In genomic region chr5:105443057-105443815, GRCm38 (mm10) we compare ENCODE assay signal across 8 mouse cellular contexts. TPM values are rescaled to one million over a fixed set of nuclear protein-coding genes. Genes with fewer than 3 reads are reported as not detected.
DNase-seq lines count a peak whose midpoint lies in the region; ATAC-seq and TF ChIP-seq lines count a peak whose summit lies in the region.

No protein-coding gene starts in this region.

- DNase-seq in kidney, adult 2 months: peak; percentile 41
- no peak for DNase-seq in kidney, adult 18-20 months
- peak; percentile 65 to 69 for DNase-seq in spleen, postnatal 36 days (ENCODE audit: low spot score in 2 of 2)
- DNase-seq in right cerebral cortex, adult 2 months (ENCODE audit: low spot score in 2 of 2): no peak
- DNase-seq in adrenal gland, adult 2 months: no peak
- no peak for DNase-seq in right cerebral cortex, postnatal 4 days

- no peaks in the 10 kb centered on the region for H3K9me3 ChIP-seq in heart, embryonic 13.5 days
- no peaks in the 10 kb centered on the region for H3K9me3 ChIP-seq in liver, embryonic 16.5 days (replicated peaks; ENCODE audit: control insufficient read depth, low read length)

- no peak for TF ChIP-seq POLR2A in kidney, adult 2 months (IDR thresholded peaks at IDR 0.05; ENCODE audit: low read depth, low read length)

- H3K27ac ChIP-seq in kidney, adult 2 months (ENCODE audit: insufficient read depth, low read depth, low read length): no peak overlapping the region
- H3K27ac ChIP-seq in heart, embryonic 13.5 days (replicated peaks): peak overlapping the region; percentile 67
- peak overlapping the region; percentile 11; the same call in 1 of the 2 replicates for H3K27ac ChIP-seq in liver, embryonic 16.5 days (ENCODE audit: low read length)

- no peaks in the 10 kb centered on the region for H3K27me3 ChIP-seq in kidney, adult 2 months (replicated peaks; ENCODE audit: control insufficient read depth, insufficient read depth, low read length)
- H3K27me3 ChIP-seq in heart, embryonic 13.5 days (replicated peaks): no peaks in the 10 kb centered on the region
- no peaks in the 10 kb centered on the region for H3K27me3 ChIP-seq in liver, embryonic 16.5 days (ENCODE audit: control insufficient read depth, insufficient read depth, low read depth, low read length)

- WGBS in kidney, adult 2 months: 47% methylated on average over 11 of the region's 11 CpGs
- 52% methylated on average over 11 of the region's 11 CpGs for WGBS in heart, embryonic 13.5 days
- 21% methylated on average over 11 of the region's 11 CpGs for WGBS in liver, embryonic 16.5 days (ENCODE audit: insufficient replicate concordance)

- TF ChIP-seq CTCF in kidney, adult 2 months (conservative IDR thresholded peaks at IDR 0.05; ENCODE audit: insufficient read depth, insufficient read length, low read depth, low read length): no peak

- H3K4me1 ChIP-seq in kidney, adult 2 months (ENCODE audit: control insufficient read depth, insufficient read depth, low read length): no peaks in the 10 kb centered on the region
- peaks cover 20% of the 10 kb centered on the region for H3K4me1 ChIP-seq in heart, embryonic 13.5 days
- peaks cover 4% of the 10 kb centered on the region for H3K4me1 ChIP-seq in liver, embryonic 16.5 days (ENCODE audit: control insufficient read depth, low read depth, low read length)

- no peak overlapping the region for H3K4me2 ChIP-seq in heart, embryonic 13.5 days
- H3K4me2 ChIP-seq in liver, embryonic 16.5 days (ENCODE audit: low read depth, low read length): no peak overlapping the region

- no peak for ATAC-seq in heart, embryonic 13.5 days (ENCODE audit: extremely low read depth, insufficient number of reproducible peaks, low FRiP score, low TSS enrichment)
- no peak for ATAC-seq in liver, embryonic 16.5 days (ENCODE audit: low read depth)

- H3K4me3 ChIP-seq in kidney, adult 2 months (ENCODE audit: insufficient read depth, low read depth, low read length): no peak overlapping the region
- no peak overlapping the region for H3K4me3 ChIP-seq in heart, embryonic 13.5 days
- H3K4me3 ChIP-seq in liver, embryonic 16.5 days (ENCODE audit: low read depth, low read length): no peak overlapping the region

- no peak overlapping the region for H3K9ac ChIP-seq in heart, embryonic 13.5 days
- H3K9ac ChIP-seq in liver, embryonic 16.5 days (ENCODE audit: low read depth, low read length): no peak overlapping the region

- H3K36me3 ChIP-seq in kidney, adult 2 months (ENCODE audit: control insufficient read depth, insufficient read depth, low read length): no peaks in the 10 kb centered on the region
- H3K36me3 ChIP-seq in heart, embryonic 13.5 days: no peaks in the 10 kb centered on the region
- no peaks in the 10 kb centered on the region for H3K36me3 ChIP-seq in liver, embryonic 16.5 days (ENCODE audit: control insufficient read depth, insufficient read depth)

RNA-seq across cellular contexts. Expression of gene Lrrc8b, which starts 27.7 kb away (rescaled TPM):
- polyA plus RNA-seq in kidney, adult 2 months (2012; rRNA removed): 17.9 and 20.7 TPM in 2 replicates
- polyA plus RNA-seq in heart, embryonic 13.5 days (2015; fragmentation: Nextera tagmentation; extraction: Ambion mirVana): 3.7 and 3.8 TPM in 2 replicates
- 1.8 TPM in 2 replicates for polyA plus RNA-seq in liver, embryonic 16.5 days (2015; fragmentation: Nextera tagmentation; extraction: Ambion mirVana)
- total RNA-seq in adrenal gland, adult 2 months (2021): 100 to 1,000 TPM in 1 of 2 experiments, 10 to 100 TPM in 1; 82.8 to 115 TPM
- polyA plus RNA-seq in adrenal gland, adult 2 months (2012; rRNA removed): 23.9 and 38.7 TPM in 2 replicates

Comparison
In these comparisons a context has a peak if more than half of its experiments do, and no peak if none do; other contexts are left out.
1. DNase-seq: peak in kidney, adult 2 months (single experiment) and spleen, postnatal 36 days (2 of 2); none in kidney, adult 18-20 months (single experiment), right cerebral cortex, adult 2 months (0 of 2), adrenal gland, adult 2 months (single experiment) and right cerebral cortex, postnatal 4 days (single experiment).